Mouse (Mus musculus): ENCODE results near the gene Ssc4d.
A peak's percentile ranks its signal among the peaks of the same experiment; 100 is the strongest.

DNA sequence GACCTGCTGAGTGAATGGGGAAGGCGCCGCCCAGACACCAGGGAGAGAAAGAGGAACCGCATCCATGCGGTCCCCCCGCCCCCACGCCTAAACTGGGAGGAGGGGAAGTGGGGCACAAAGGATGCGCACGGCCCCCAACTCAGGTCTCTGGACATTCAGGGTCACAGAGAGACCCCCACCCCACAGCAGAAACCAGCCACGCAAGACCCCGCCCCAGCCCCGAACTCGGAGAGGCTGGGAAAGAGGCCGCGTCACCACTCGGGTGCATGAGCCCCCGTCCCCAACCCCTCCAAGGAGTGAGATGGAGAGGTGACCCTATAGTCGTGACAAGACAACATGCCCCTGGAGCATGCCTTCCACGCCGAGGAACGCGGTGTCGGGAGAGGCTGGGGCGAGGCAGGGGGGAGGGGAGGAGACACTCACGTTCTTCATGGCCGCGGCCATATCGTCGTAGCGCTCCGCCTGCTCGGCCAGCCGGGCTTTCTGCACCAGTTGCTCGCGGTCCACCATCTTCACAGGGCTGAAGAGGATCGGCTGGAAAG lies 40.4 kb downstream of the Ssc4d start:
- TF ChIP-seq CTCF (IDR thresholded peaks at IDR 0.05; ENCODE audit: extremely low read depth, insufficient read depth, low read length) (no peak), POLR2A (IDR thresholded peaks at IDR 0.05; ENCODE audit: extremely low read depth, insufficient read depth, low read length) (0 out of 2 replicates have a peak, but pooled peaks have one; percentile 12)
